Mouse (Mus musculus): ENCODE results near the gene Ccdc154. TPM values are rescaled to one million over a fixed set of nuclear protein-coding genes. Genes with fewer than 3 reads are reported as not detected.

Gene Ccdc154
- polyA plus RNA-seq, 1 experiment from 2014 or later: not detected

DNA sequence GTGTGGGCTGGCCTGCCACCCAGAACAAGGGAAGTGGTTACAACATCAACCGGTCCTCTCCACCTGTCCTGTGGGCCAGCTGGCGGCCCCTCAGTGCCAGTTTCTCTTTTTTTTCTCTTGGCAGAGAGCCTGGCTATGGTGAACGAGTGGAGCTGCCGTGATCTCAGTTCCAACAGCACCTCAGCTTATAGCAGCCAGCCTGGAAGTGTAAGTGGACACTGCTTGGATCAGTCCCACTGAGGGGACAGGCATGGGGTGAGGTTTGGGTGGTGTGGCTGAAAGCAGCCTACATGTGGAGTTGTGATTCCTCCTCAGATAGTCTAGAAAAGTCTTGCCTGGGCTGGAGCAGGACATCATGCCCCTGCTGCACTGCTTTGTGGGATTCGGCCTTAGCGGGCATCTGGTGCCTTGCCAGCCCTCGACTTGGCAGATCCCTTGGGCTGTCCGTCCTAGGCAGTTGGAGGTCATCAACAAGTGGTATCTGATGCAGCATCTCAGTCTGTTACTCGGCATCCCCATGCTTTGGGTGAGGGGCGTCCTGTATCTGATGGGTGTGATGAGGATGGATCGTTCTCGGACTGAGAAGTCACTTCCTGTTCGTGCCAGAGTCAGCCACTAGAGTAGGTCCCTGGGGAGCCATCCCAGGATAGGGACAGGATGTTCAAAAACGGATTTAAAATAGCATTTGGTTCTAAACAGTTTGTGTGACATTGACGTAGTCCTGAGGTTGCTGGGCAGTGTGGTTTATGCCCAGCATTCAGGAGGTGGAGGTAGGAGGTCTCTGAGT is 48.6 kb downstream of the Ccdc154 start:
- H3K36me3 ChIP-seq (ENCODE audit: inconsistent target): peaks cover 81% of the 10 kb centered on the region
- H3K4me3 ChIP-seq (ENCODE audit: inconsistent target): no peak overlapping the region
- WGBS (ENCODE audit: missing documents): 72% methylated on average over 15 of the region's 15 CpGs
- no peaks in the 10 kb centered on the region for H3K79me2 ChIP-seq (ENCODE audit: inconsistent target)
- H3K27ac ChIP-seq: no peak overlapping the region

- no peak overlapping the region for H3K27ac ChIP-seq
- H3K36me3 ChIP-seq (ENCODE audit: inconsistent target): peaks cover 82% of the 10 kb centered on the region
- no peak overlapping the region for H3K4me3 ChIP-seq (ENCODE audit: inconsistent target)
- WGBS (ENCODE audit: missing documents): 87% methylated on average over 4 of the region's 4 CpGs
- H3K79me2 ChIP-seq (ENCODE audit: inconsistent target): no peaks in the 10 kb centered on the region
Measured at GRCm38 (mm10) chr17:25211705-25212104, 49.4 kb downstream of the Ccdc154 start.

DNA sequence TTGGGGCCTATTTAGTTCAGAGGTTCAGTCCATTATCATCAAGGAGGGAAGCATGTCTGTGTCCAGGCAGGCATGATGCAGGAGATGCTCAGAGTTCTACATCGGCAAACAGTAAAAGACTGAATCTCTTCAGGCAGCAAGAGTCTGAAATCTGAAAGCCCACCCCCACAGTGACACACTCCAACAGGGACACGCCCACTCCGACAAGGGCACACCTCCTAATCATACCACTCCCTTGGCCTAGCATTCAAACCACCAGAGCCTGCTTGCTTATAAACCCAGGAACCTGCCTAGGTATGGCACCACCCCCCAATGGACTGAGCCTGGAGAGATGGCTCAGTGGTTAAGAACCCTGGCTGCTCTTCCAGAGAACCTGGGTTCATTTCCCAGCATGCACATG is 53.2 kb downstream of the Ccdc154 start:
- H3K36me3 ChIP-seq (ENCODE audit: inconsistent target): peaks cover 60% of the 10 kb centered on the region
- H3K4me3 ChIP-seq (ENCODE audit: inconsistent target): no peak overlapping the region
- H3K27ac ChIP-seq: no peak overlapping the region
- no peaks in the 10 kb centered on the region for H3K79me2 ChIP-seq (ENCODE audit: inconsistent target)
- WGBS (ENCODE audit: missing documents): 92% methylated on average over 1 of the region's 3 CpGs

GRCm38 (mm10) chr17:25218967-25219366 is 56.7 kb downstream of the Ccdc154 start:
- WGBS (ENCODE audit: missing documents): 95% methylated on average over 9 of the region's 9 CpGs
- H3K27ac ChIP-seq: no peak overlapping the region
- H3K79me2 ChIP-seq (ENCODE audit: inconsistent target): no peaks in the 10 kb centered on the region
- no peak overlapping the region for H3K4me3 ChIP-seq (ENCODE audit: inconsistent target)
- H3K36me3 ChIP-seq (ENCODE audit: inconsistent target): peaks cover 32% of the 10 kb centered on the region

DNA sequence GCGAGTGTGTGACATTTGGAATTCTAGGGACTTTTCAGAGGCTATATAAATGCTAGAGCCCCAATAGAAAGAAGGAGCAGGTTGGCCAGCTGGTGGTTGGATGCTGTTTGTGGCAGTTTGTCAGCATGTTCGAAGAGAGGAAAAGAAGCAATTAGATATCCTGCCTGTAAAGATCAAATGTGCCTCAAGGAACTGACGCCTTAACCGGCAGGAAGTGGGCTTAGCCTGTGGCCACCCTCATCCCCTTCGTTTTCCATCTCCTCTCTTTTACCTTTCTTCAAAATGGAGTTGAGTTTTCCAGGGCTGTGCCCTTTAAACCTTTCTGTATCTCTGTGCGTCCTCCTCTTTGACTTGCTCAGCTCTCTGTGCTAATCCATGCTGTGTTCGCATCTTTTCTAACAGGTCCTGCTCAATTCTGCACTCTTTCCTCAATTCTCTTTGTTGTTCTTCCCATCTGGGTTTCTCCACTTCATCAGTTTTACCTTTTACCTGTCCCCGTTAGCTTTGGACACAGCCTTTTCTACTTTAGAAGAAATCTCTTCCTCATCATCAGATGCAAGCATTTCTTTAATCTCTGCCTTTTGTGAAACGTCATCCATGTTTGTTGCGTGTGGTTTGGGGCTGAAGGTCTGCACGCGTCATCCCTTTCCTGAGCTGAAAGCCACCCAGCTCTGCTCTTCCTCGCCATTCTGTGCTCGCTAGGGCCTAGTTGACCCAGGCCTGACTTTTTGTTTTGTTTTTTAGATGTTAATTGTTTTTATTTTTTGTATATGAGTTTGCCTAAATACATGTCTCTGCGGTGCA is 57.4 kb downstream of the Ccdc154 start:
- 85% methylated on average over 15 of the region's 15 CpGs for WGBS (ENCODE audit: missing documents)
- H3K79me2 ChIP-seq (ENCODE audit: inconsistent target): no peaks in the 10 kb centered on the region
- H3K4me3 ChIP-seq (ENCODE audit: inconsistent target): no peak overlapping the region
- H3K36me3 ChIP-seq (ENCODE audit: inconsistent target): peaks cover 25% of the 10 kb centered on the region
- H3K27ac ChIP-seq: no peak overlapping the region

GRCm38 (mm10) chr17:25220746-25221145 is 58.5 kb downstream of the Ccdc154 start:
- 92% methylated on average over 1 of the region's 1 CpGs for WGBS (ENCODE audit: missing documents)
- H3K27ac ChIP-seq: no peak overlapping the region
- no peaks in the 10 kb centered on the region for H3K79me2 ChIP-seq (ENCODE audit: inconsistent target)
- H3K36me3 ChIP-seq (ENCODE audit: inconsistent target): peaks cover 14% of the 10 kb centered on the region
- H3K4me3 ChIP-seq (ENCODE audit: inconsistent target): no peak overlapping the region

Other genes starting within 250 kb of the Ccdc154 start
- gene Mapk8ip3, start 225.5 kb upstream of the Ccdc154 start, polyA plus RNA-seq (2018): 14.8 to 33.6 TPM (median 23.5 TPM) in 3 replicates
- gene Jpt2, start 201.8 kb upstream of the Ccdc154 start, polyA plus RNA-seq (2018): 22.2 to 58.8 TPM (median 31.5 TPM) in 3 replicates
- gene Cramp1l, start 146.7 kb upstream of the Ccdc154 start, polyA plus RNA-seq (2018): 6.7 to 8.9 TPM (median 7.8 TPM) in 3 replicates
- gene Ift140, start 146.4 kb upstream of the Ccdc154 start, polyA plus RNA-seq (2018): 5.9 to 8.6 TPM (median 6.8 TPM) in 3 replicates
- not detected in 3 replicates for gene Tmem204, start 78.9 kb upstream of the Ccdc154 start, polyA plus RNA-seq (2018)
- gene Telo2, start 46.5 kb upstream of the Ccdc154 start, polyA plus RNA-seq (2018): 3.5 to 12.8 TPM (median 7.7 TPM) in 3 replicates
- not detected in 3 replicates for gene Ptx4, start 41.7 kb upstream of the Ccdc154 start, polyA plus RNA-seq (2018)
- gene Clcn7, start 29.1 kb upstream of the Ccdc154 start, polyA plus RNA-seq (2018): 98.1 to 170 TPM (median 98.2 TPM) in 3 replicates
- not detected in 3 replicates for gene Gm38655, start 13.0 kb downstream of the Ccdc154 start, polyA plus RNA-seq (2018)
- gene BC003965, start 22.1 kb downstream of the Ccdc154 start, polyA plus RNA-seq (2018): 3.5 to 10.5 TPM (median 6.5 TPM) in 3 replicates
- 2.4 to 4.9 TPM (median 3.0 TPM) in 3 replicates for gene Unkl, start 25.9 kb downstream of the Ccdc154 start, polyA plus RNA-seq (2018)
- 31.8 to 33.6 TPM (median 33.3 TPM) in 3 replicates for gene Gnptg, start 77.7 kb downstream of the Ccdc154 start, polyA plus RNA-seq (2018)
- 9.3 to 15.0 TPM (median 12.1 TPM) in 3 replicates for gene Tsr3, start 77.7 kb downstream of the Ccdc154 start, polyA plus RNA-seq (2018)
- not detected in 3 replicates for gene Baiap3, start 93.9 kb downstream of the Ccdc154 start, polyA plus RNA-seq (2018)
- gene Ube2i, start 112.2 kb downstream of the Ccdc154 start, polyA plus RNA-seq (2018): 267 to 362 TPM (median 356 TPM) in 3 replicates
- 0.36 to 0.90 TPM in 2 of 3 replicates, not detected in the other for gene Prss34, start 135.9 kb downstream of the Ccdc154 start, polyA plus RNA-seq (2018)
- not detected in 3 replicates for gene Prss28, start 146.2 kb downstream of the Ccdc154 start, polyA plus RNA-seq (2018)
- gene Prss29, start 156.2 kb downstream of the Ccdc154 start, polyA plus RNA-seq (2018): not detected in 3 replicates
- gene Tpsab1, start 183.1 kb downstream of the Ccdc154 start, polyA plus RNA-seq (2018): not detected in 3 replicates
- gene Tpsb2, start 203.8 kb downstream of the Ccdc154 start, polyA plus RNA-seq (2018): not detected in 3 replicates
- not detected in 3 replicates for gene Tpsg1, start 206.8 kb downstream of the Ccdc154 start, polyA plus RNA-seq (2018)

Measured in macrophage (primary cell).